Mouse (Mus musculus): ENCODE measurements around the gene Sh3rf1. TPM values are rescaled to one million over a fixed set of nuclear protein-coding genes. Genes with fewer than 3 reads are reported as not detected.

Gene Sh3rf1
- polyA plus RNA-seq, 1 experiment, result 13.8 TPM

GRCm38 (mm10) chr8:61427916-61428681 lies 204.4 kb downstream of the Sh3rf1 start:
- TF ChIP-seq POLR2A (IDR thresholded peaks at IDR 0.05; ENCODE audit: extremely low read depth, insufficient read depth, low read length) (no peak), CTCF (IDR thresholded peaks at IDR 0.05; ENCODE audit: extremely low read depth, insufficient read depth, low read length) (no peak)
- no peaks in the 10 kb centered on the region for H3K4me1 ChIP-seq (ENCODE audit: control insufficient read depth, insufficient read depth, low read length)
- H3K4me3 ChIP-seq (ENCODE audit: insufficient read depth, low read length), result no peak overlapping the region
- H3K27ac ChIP-seq (ENCODE audit: insufficient read depth, low read length), result no peak overlapping the region

GRCm38 (mm10) chr8:61428821-61429482 lies 205.3 kb downstream of the Sh3rf1 start:
- Histone ChIP-seq H3K27ac (ENCODE audit: insufficient read depth, low read length) (no peak overlapping the region), H3K4me3 (ENCODE audit: insufficient read depth, low read length) (no peak overlapping the region), H3K4me1 (ENCODE audit: control insufficient read depth, insufficient read depth, low read length) (no peaks in the 10 kb centered on the region)
- TF ChIP-seq CTCF (IDR thresholded peaks at IDR 0.05; ENCODE audit: extremely low read depth, insufficient read depth, low read length) (no peak), POLR2A (IDR thresholded peaks at IDR 0.05; ENCODE audit: extremely low read depth, insufficient read depth, low read length) (no peak)

GRCm38 (mm10) chr8:61435481-61435880 lies 211.8 kb downstream of the Sh3rf1 start:
- TF ChIP-seq POLR2A (IDR thresholded peaks at IDR 0.05; ENCODE audit: extremely low read depth, insufficient read depth, low read length), result no peak
- TF ChIP-seq CTCF (IDR thresholded peaks at IDR 0.05; ENCODE audit: extremely low read depth, insufficient read depth, low read length), result no peak
- no peak overlapping the region for H3K27ac ChIP-seq (ENCODE audit: insufficient read depth, low read length)
- H3K4me1 ChIP-seq (ENCODE audit: control insufficient read depth, insufficient read depth, low read length), result no peaks in the 10 kb centered on the region
- no peak overlapping the region for H3K4me3 ChIP-seq (ENCODE audit: insufficient read depth, low read length)

- H3K4me1 ChIP-seq (ENCODE audit: control insufficient read depth, insufficient read depth, low read length), result no peaks in the 10 kb centered on the region
- no peak for TF ChIP-seq POLR2A (IDR thresholded peaks at IDR 0.05; ENCODE audit: extremely low read depth, insufficient read depth, low read length)
- TF ChIP-seq CTCF (IDR thresholded peaks at IDR 0.05; ENCODE audit: extremely low read depth, insufficient read depth, low read length), result no peak
- no peak overlapping the region for H3K4me3 ChIP-seq (ENCODE audit: insufficient read depth, low read length)
- H3K27ac ChIP-seq (ENCODE audit: insufficient read depth, low read length), result no peak overlapping the region
Measured at GRCm38 (mm10) chr8:61436147-61436546, 212.5 kb downstream of the Sh3rf1 start.

- Histone ChIP-seq H3K4me3 (ENCODE audit: insufficient read depth, low read length) (no peak overlapping the region), H3K4me1 (ENCODE audit: control insufficient read depth, insufficient read depth, low read length) (no peaks in the 10 kb centered on the region), H3K27ac (ENCODE audit: insufficient read depth, low read length) (no peak overlapping the region)
- no peak for TF ChIP-seq POLR2A (IDR thresholded peaks at IDR 0.05; ENCODE audit: extremely low read depth, insufficient read depth, low read length)
- TF ChIP-seq CTCF (IDR thresholded peaks at IDR 0.05; ENCODE audit: extremely low read depth, insufficient read depth, low read length), result no peak
Measured at GRCm38 (mm10) chr8:61436586-61437304, 213.1 kb downstream of the Sh3rf1 start.

GRCm38 (mm10) chr8:61437305-61437605 lies 213.6 kb downstream of the Sh3rf1 start:
- no peak for TF ChIP-seq CTCF (IDR thresholded peaks at IDR 0.05; ENCODE audit: extremely low read depth, insufficient read depth, low read length)
- TF ChIP-seq POLR2A (IDR thresholded peaks at IDR 0.05; ENCODE audit: extremely low read depth, insufficient read depth, low read length), result no peak

GRCm38 (mm10) chr8:61442988-61443387 lies 219.3 kb downstream of the Sh3rf1 start:
- H3K4me1 ChIP-seq (ENCODE audit: control insufficient read depth, insufficient read depth, low read length), result no peaks in the 10 kb centered on the region
- TF ChIP-seq CTCF (IDR thresholded peaks at IDR 0.05; ENCODE audit: extremely low read depth, insufficient read depth, low read length) (no peak), POLR2A (IDR thresholded peaks at IDR 0.05; ENCODE audit: extremely low read depth, insufficient read depth, low read length) (no peak)
- H3K4me3 ChIP-seq (ENCODE audit: insufficient read depth, low read length), result no peak overlapping the region
- H3K27ac ChIP-seq (ENCODE audit: insufficient read depth, low read length), result no peak overlapping the region

More at GRCm38 (mm10) chr8:61437305-61437605, 213.6 kb downstream of the Sh3rf1 start:
- H3K4me3 ChIP-seq (ENCODE audit: insufficient read depth, low read length), result no peak overlapping the region
- no peaks in the 10 kb centered on the region for H3K4me1 ChIP-seq (ENCODE audit: control insufficient read depth, insufficient read depth, low read length)
- no peak overlapping the region for H3K27ac ChIP-seq (ENCODE audit: insufficient read depth, low read length)

- H3K27ac ChIP-seq (ENCODE audit: insufficient read depth, low read length), result no peak overlapping the region
- TF ChIP-seq POLR2A (IDR thresholded peaks at IDR 0.05; ENCODE audit: extremely low read depth, insufficient read depth, low read length) (no peak), CTCF (IDR thresholded peaks at IDR 0.05; ENCODE audit: extremely low read depth, insufficient read depth, low read length) (no peak)
- no peaks in the 10 kb centered on the region for H3K4me1 ChIP-seq (ENCODE audit: control insufficient read depth, insufficient read depth, low read length)
- H3K4me3 ChIP-seq (ENCODE audit: insufficient read depth, low read length), result no peak overlapping the region
Measured at GRCm38 (mm10) chr8:61444358-61444757, 220.7 kb downstream of the Sh3rf1 start.

Other genes starting within 250 kb of the Sh3rf1 start
- gene Clcn3, start 240.6 kb upstream of the Sh3rf1 start, polyA plus RNA-seq (2012; rRNA removed), result 69.5 and 71.5 TPM in 2 replicates
- 28.4 and 29.9 TPM in 2 replicates for gene Nek1, start 230.7 kb upstream of the Sh3rf1 start, polyA plus RNA-seq (2012; rRNA removed)

Measured in cortical plate, adult 2 months (tissue).